Mouse (Mus musculus) stomach, embryonic 16.5 days (tissue): ENCODE data around the gene Rap1gap. TPM values are rescaled to one million over a fixed set of nuclear protein-coding genes. Genes with fewer than 3 reads are reported as not detected.

ENCODE experiments used
- ATAC-seq: fragments of 200-750 bp; cut with Nextera tagmentation; 2 replicates; pipeline ENCODE4 v1.8.0; 2017; ENCODE audit warnings: moderate number of reproducible peaks, moderate TSS enrichment; ENCODE audit not compliant: insufficient read depth, low FRiP score
- H3K27ac ChIP-seq: fragments of 300-500 bp; sonication (generic); 2 replicates; pipeline ENCODE4 v1.5.1; 2014; ENCODE audit warnings: low read length
- H3K27me3 ChIP-seq: fragments of 300-500 bp; sonication (generic); 2 replicates; pipeline ENCODE4 v1.6.1; 2014; ENCODE audit warnings: low read length, control low read depth, mixed read lengths; ENCODE audit not compliant: control insufficient read depth, insufficient read depth
- H3K36me3 ChIP-seq: fragments of 300-500 bp; sonication (generic); 2 replicates; pipeline ENCODE4 v1.6.1; 2014; ENCODE audit warnings: low read length; ENCODE audit not compliant: control insufficient read depth, insufficient read depth
- H3K4me1 ChIP-seq: fragments of 300-500 bp; sonication (generic); 2 replicates; pipeline ENCODE4 v1.6.1; 2014; ENCODE audit warnings: low read length, control low read depth, mixed read lengths; ENCODE audit not compliant: control insufficient read depth, insufficient read depth
- H3K4me2 ChIP-seq: fragments of 300-500 bp; sonication (generic); 2 replicates; pipeline ENCODE4 v1.6.1; 2014; ENCODE audit warnings: low read depth, low read length, mixed read lengths
- H3K4me3 ChIP-seq: fragments of 300-500 bp; sonication (generic); replicated peaks from 2 replicates; pipeline ENCODE4 v1.5.1; 2014; ENCODE audit warnings: mild to moderate bottlenecking, low read length
- H3K9ac ChIP-seq: fragments of 300-500 bp; sonication (generic); 2 replicates; pipeline ENCODE4 v1.6.1; 2014; ENCODE audit warnings: low read length
- H3K9me3 ChIP-seq: fragments of 300-500 bp; sonication (generic); replicated peaks from 2 replicates; pipeline ENCODE4 v1.6.1; 2016; ENCODE audit warnings: low read length, control low read depth; ENCODE audit not compliant: control insufficient read depth
- WGBS: fragments of 180-500 bp; shearing (Covaris S2); extraction: QIAGEN DNeasy Blood & Tissue Kit; methylation state at CpG from one replicate; pipeline ENCODE4 v1.1.7; 2014; 5-methylcytosine and 5-hydroxymethylcytosine counted together
- polyA plus RNA-seq: library from polyadenylated mRNA; unstranded; fragments of >200 nt; fragmentation: Nextera tagmentation; extraction: Ambion mirVana; gene quantifications from 2 replicates; pipeline ENCODE4 v1.2.1, GENCODE M21; 2015

Gene Rap1gap
- polyA plus RNA-seq, 1 experiment from 2014 or later, result 58.1 TPM

DNA sequence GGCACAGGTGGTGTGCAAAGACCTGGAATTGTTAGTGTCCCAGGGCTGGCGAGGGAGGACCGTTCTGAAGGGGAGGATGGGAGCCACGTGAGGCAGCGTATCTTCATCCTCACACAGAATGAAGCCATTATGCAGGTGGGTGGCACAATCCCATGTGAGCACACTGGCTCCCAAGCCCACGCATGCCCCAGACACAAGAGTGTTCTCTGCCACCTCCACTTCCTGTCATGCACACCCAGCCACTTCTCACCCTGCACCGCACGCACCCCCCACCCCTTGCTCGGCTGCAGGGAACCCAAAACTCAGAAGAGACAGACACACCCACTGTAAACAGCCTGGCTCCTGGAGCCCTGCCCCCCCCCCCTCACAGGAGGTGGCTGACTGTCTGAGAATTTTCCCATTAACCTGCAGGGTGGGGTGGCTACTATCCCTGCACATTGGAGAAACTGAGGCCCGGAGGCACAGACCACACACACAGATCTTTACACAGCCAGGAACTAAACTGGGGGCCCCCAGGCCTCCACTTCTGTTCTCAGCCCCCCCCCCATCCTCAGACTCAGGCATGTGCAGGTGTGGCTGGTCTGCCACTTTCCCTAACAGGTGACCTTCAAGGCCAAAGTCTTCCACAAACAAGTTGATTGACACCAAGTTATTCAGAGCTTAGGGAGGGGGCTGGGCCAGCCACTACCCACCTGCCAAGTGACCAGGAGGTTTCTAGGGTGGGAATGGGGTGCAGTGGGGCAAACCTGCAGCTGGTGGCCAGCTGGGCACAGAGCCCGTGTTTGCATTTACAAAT, 27.8 kb downstream of the Rap1gap start:
- Histone ChIP-seq H3K27me3 (no peaks in the 10 kb centered on the region), H3K27ac (peak overlapping the region; percentile 44), H3K4me1 (peaks cover 17% of the 10 kb centered on the region), H3K4me2 (no peak overlapping the region), H3K36me3 (no peaks in the 10 kb centered on the region), H3K9ac (no peak overlapping the region), H3K9me3 (no peaks in the 10 kb centered on the region), H3K4me3 (no peak overlapping the region)
- WGBS, result 69% methylated on average over 10 of the region's 10 CpGs
- peak; percentile 65 for ATAC-seq

DNA sequence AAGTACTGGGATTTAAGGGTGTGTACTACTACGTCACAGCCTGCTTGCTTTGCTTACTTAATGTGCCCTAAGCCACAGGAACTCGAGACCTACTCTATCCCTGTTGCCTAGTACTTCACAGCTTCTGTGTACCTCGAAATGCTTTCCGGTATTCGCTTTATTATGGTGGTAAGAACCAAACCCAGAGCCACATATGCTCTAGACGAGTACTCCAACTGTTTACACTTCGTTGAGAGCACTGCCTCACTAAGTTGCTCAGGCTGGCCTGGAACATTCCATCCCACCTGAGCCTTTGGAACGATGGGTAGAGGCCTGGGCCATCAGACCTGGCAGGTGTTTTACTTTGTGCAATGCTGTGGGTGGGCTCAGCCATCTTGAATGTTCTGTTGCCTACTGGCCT, 30.8 kb downstream of the Rap1gap start:
- H3K27me3 ChIP-seq, result no peaks in the 10 kb centered on the region
- peaks cover 31% of the 10 kb centered on the region for H3K4me1 ChIP-seq
- peak overlapping the region; percentile 86 for H3K27ac ChIP-seq
- H3K4me3 ChIP-seq, result no peak overlapping the region
- no peak overlapping the region for H3K4me2 ChIP-seq
- H3K36me3 ChIP-seq, result no peaks in the 10 kb centered on the region
- ATAC-seq, result no peak
- H3K9ac ChIP-seq, result peak overlapping the region; percentile 47; the same call in 1 of the 2 replicates
- no peaks in the 10 kb centered on the region for H3K9me3 ChIP-seq
- 61% methylated on average over 8 of the region's 8 CpGs for WGBS

DNA sequence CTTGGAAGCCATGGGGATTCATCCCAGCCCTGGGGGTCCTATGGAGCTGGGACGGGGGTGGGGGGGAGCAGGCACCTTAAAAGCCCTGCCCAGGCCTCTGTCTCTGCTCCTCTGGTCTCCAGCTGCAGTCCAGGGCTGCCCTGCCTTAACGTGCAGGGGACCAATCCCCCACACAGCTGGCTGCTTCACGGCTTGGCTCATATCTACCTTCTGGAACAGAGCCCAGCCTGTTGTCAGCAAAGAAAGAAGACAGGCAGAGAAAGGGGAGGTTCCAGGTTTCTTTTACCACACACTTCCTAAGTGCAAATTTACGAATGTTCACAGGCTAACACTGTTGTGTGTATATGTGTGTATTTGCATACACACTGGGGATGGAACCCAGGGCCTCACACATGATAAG, 31.4 kb downstream of the Rap1gap start:
- WGBS, result 10% methylated on average over 4 of the region's 4 CpGs
- no peak overlapping the region for H3K4me3 ChIP-seq
- peaks cover 31% of the 10 kb centered on the region for H3K4me1 ChIP-seq
- H3K36me3 ChIP-seq, result no peaks in the 10 kb centered on the region
- peak overlapping the region; percentile 86 for H3K27ac ChIP-seq
- H3K9ac ChIP-seq, result peak overlapping the region; percentile 47; the same call in 1 of the 2 replicates
- H3K27me3 ChIP-seq, result no peaks in the 10 kb centered on the region
- H3K9me3 ChIP-seq, result no peaks in the 10 kb centered on the region
- H3K4me2 ChIP-seq, result no peak overlapping the region
- no peak; the same call in 1 of the 2 replicates for ATAC-seq

- H3K27me3 ChIP-seq, result no peaks in the 10 kb centered on the region
- no peaks in the 10 kb centered on the region for H3K36me3 ChIP-seq
- H3K4me3 ChIP-seq, result no peak overlapping the region
- WGBS, result 66% methylated on average over 13 of the region's 13 CpGs
- peak overlapping the region; percentile 94 for H3K27ac ChIP-seq
- H3K9ac ChIP-seq, result peak overlapping the region; percentile 10; the same call in 1 of the 2 replicates
- no peak overlapping the region for H3K4me2 ChIP-seq
- H3K9me3 ChIP-seq, result no peaks in the 10 kb centered on the region
- peak; percentile 26; the same call in 1 of the 2 replicates for ATAC-seq
- H3K4me1 ChIP-seq, result peaks cover 38% of the 10 kb centered on the region
These were observed 32.8 kb downstream of the Rap1gap start for GRCm38 (mm10) chr4:137697156-137697885.

- Histone ChIP-seq H3K9me3 (no peaks in the 10 kb centered on the region), H3K4me3 (no peak overlapping the region), H3K9ac (peak overlapping the region; percentile 17), H3K4me2 (no peak overlapping the region), H3K27ac (peak overlapping the region; percentile 94), H3K4me1 (peaks cover 44% of the 10 kb centered on the region), H3K27me3 (no peaks in the 10 kb centered on the region), H3K36me3 (no peaks in the 10 kb centered on the region)
- 53% methylated on average over 7 of the region's 7 CpGs for WGBS
- peak; percentile 90 for ATAC-seq
These were observed 33.8 kb downstream of the Rap1gap start for GRCm38 (mm10) chr4:137698076-137698985.

DNA sequence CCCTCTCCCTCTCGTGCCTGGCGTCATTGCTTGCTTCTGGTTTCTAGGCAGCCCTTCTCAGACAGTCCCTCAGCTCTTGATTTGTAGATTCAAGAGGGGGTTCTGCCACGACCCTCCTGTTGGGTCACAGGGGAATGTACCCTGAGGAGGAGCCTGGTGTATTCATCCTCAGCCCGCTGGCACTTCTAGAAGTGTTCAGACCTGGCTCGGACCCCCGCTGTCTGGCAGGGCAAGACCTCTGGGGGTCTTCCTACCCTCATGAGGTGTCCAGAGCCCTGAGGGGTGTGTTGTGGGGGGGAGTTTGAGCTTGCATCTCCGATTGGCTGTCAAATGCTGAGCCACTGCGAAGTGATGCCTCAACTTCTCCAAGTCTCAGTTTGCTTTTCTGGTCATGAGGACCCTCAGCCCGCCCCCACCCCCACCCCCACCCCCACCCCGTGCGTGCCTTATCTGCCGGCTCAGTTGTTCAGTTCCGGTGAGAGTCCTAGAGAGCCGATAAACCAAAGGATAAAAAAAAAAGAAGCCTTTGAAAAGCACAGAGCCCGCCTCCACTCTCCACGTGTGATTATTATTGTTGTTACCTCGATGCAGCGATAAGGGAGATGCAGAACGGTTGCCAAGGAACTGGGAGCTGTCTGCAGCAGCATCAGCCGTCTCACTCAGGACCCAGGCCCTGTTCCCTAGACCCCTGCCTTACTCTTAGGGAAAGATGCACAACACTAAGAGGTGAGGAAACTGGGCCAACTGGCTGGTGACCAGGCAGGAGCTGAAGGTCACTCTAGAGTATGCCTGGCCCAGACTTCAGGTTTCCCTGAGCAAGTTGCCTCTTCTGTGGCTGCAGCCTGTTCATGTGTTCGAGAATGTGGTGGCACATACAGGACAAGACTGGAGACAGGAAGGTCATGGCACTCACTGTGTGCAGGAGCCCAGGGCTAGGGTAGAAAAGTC, 35.0 kb downstream of the Rap1gap start:
- 49% methylated on average over 21 of the region's 21 CpGs for WGBS
- no peak overlapping the region for H3K4me3 ChIP-seq
- H3K4me2 ChIP-seq, result no peak overlapping the region
- peak overlapping the region; percentile 17 for H3K9ac ChIP-seq
- H3K9me3 ChIP-seq, result no peaks in the 10 kb centered on the region
- ATAC-seq, result no peak
- H3K4me1 ChIP-seq, result peaks cover 44% of the 10 kb centered on the region
- H3K27ac ChIP-seq, result peak overlapping the region; percentile 94
- H3K36me3 ChIP-seq, result no peaks in the 10 kb centered on the region
- no peaks in the 10 kb centered on the region for H3K27me3 ChIP-seq

GRCm38 (mm10) chr4:137700960-137701359, 36.4 kb downstream of the Rap1gap start:
- WGBS, result 58% methylated on average over 6 of the region's 6 CpGs
- no peak overlapping the region for H3K27ac ChIP-seq
- H3K4me1 ChIP-seq, result peaks cover 35% of the 10 kb centered on the region

GRCm38 (mm10) chr4:137703077-137703476, 38.6 kb downstream of the Rap1gap start:
- no peak for ATAC-seq
- Histone ChIP-seq H3K9ac (0 out of 2 replicates have a peak overlapping the region, but pooled peaks have one; percentile 16), H3K36me3 (no peaks in the 10 kb centered on the region), H3K4me2 (no peak overlapping the region), H3K27ac (no peak overlapping the region; the same call in 1 of the 2 replicates), H3K9me3 (no peaks in the 10 kb centered on the region), H3K4me1 (peaks cover 35% of the 10 kb centered on the region), H3K27me3 (no peaks in the 10 kb centered on the region; the same call in 1 of the 2 replicates), H3K4me3 (no peak overlapping the region)
- 84% methylated on average over 5 of the region's 5 CpGs for WGBS

More at GRCm38 (mm10) chr4:137700960-137701359, 36.4 kb downstream of the Rap1gap start:
- no peaks in the 10 kb centered on the region for H3K27me3 ChIP-seq
- no peak overlapping the region for H3K4me3 ChIP-seq
- ATAC-seq, result no peak
- H3K9ac ChIP-seq, result no peak overlapping the region
- no peaks in the 10 kb centered on the region for H3K9me3 ChIP-seq
- no peaks in the 10 kb centered on the region for H3K36me3 ChIP-seq
- no peak overlapping the region for H3K4me2 ChIP-seq
